Mouse (Mus musculus) right cerebral cortex, postnatal 25 days (tissue): ENCODE results near the gene Eme1.
"Not testable (repeated sequence)": the region's sequence is repeated elsewhere in the genome, so short reads cannot be mapped to it uniquely, and the experiment has no call there.

Source experiments
- DNase-seq: peaks from one replicate; pipeline ENCODE4 v3.0.0; 2022

Gene Eme1

GRCm38 (mm10) chr11:94653663-94654436 is at the start of gene Eme1, which contains the start of gene Mrpl27:
Gene Eme1, minus strand, starts transcription at chr11:94653964.
Gene Mrpl27, plus strand, starts transcription at chr11:94653767.
- DNase-seq = peak; percentile 87

GRCm38 (mm10) chr11:94702216-94702610 is 48.4 kb upstream of the Eme1 start:
- DNase-seq = no peak

- no peak for DNase-seq
These were observed 47.8 kb upstream of the Eme1 start for GRCm38 (mm10) chr11:94701401-94702215.

- DNase-seq = no peak
These were observed 45.6 kb upstream of the Eme1 start for GRCm38 (mm10) chr11:94699399-94699798.

- no peak for DNase-seq
These were observed 44.1 kb upstream of the Eme1 start for GRCm38 (mm10) chr11:94697703-94698464.

- no peak for DNase-seq
These were observed 43.4 kb upstream of the Eme1 start for GRCm38 (mm10) chr11:94697140-94697539.

- no peak for DNase-seq
These were observed 41.7 kb upstream of the Eme1 start for GRCm38 (mm10) chr11:94695508-94695907.

GRCm38 (mm10) chr11:94692502-94692901 is 38.7 kb upstream of the Eme1 start:
- not testable (repeated sequence) for DNase-seq

- DNase-seq = no peak
These were observed 33.4 kb upstream of the Eme1 start for GRCm38 (mm10) chr11:94687178-94687577.

GRCm38 (mm10) chr11:94682427-94682826 is 28.7 kb upstream of the Eme1 start:
- no peak for DNase-seq

- no peak for DNase-seq
These were observed 27.9 kb upstream of the Eme1 start for GRCm38 (mm10) chr11:94681640-94682039.

GRCm38 (mm10) chr11:94680639-94681038 is 26.9 kb upstream of the Eme1 start:
- no peak for DNase-seq

GRCm38 (mm10) chr11:94677607-94678145 is 23.9 kb upstream of the Eme1 start:
- no peak for DNase-seq

- peak; percentile 91 for DNase-seq
These were observed 23.2 kb upstream of the Eme1 start, which contains the start of gene Xylt2 for GRCm38 (mm10) chr11:94676754-94677606. Gene Xylt2, minus strand, starts transcription at chr11:94677515.

- no peak for DNase-seq
These were observed 22.5 kb upstream of the Eme1 start for GRCm38 (mm10) chr11:94676308-94676707.

GRCm38 (mm10) chr11:94675446-94675845 is 21.7 kb upstream of the Eme1 start:
- no peak for DNase-seq

- DNase-seq = no peak
These were observed 21.2 kb upstream of the Eme1 start for GRCm38 (mm10) chr11:94674984-94675383.

GRCm38 (mm10) chr11:94665281-94665680 is 11.5 kb upstream of the Eme1 start:
- DNase-seq = no peak

GRCm38 (mm10) chr11:94661344-94661743 is 7.6 kb upstream of the Eme1 start:
- no peak for DNase-seq

- DNase-seq = no peak
These were observed 791 bp downstream of the Eme1 start for GRCm38 (mm10) chr11:94652973-94653372.

GRCm38 (mm10) chr11:94651241-94651640 is 2.5 kb downstream of the Eme1 start:
- not testable (repeated sequence) for DNase-seq

- DNase-seq = no peak
These were observed 7.3 kb downstream of the Eme1 start for GRCm38 (mm10) chr11:94646457-94646856.
